Mouse (Mus musculus) heart, adult 2 months (tissue): ENCODE results near the gene Tmc5.

ENCODE experiments used
- CTCF ChIP-seq: fragments of 200-600 bp; IDR thresholded peaks from 2 replicates; pipeline ENCODE4 v1.8.1; 2022; ENCODE audit warnings: antibody characterized with exemption, mild to moderate bottlenecking, moderate library complexity
- POLR2A ChIP-seq: fragments of 200-500 bp; IDR thresholded peaks from 2 replicates; pipeline ENCODE4 v1.6.1; 2011; ENCODE audit warnings: mild to moderate bottlenecking, low read depth, low read length, control low read depth; ENCODE audit not compliant: insufficient read depth

GRCm38 (mm10) chr7:118609815-118610214, 12.7 kb downstream of the Tmc5 start:
- TF ChIP-seq POLR2A = no peak
- TF ChIP-seq CTCF = no peak
